In the genomic region with DNA sequence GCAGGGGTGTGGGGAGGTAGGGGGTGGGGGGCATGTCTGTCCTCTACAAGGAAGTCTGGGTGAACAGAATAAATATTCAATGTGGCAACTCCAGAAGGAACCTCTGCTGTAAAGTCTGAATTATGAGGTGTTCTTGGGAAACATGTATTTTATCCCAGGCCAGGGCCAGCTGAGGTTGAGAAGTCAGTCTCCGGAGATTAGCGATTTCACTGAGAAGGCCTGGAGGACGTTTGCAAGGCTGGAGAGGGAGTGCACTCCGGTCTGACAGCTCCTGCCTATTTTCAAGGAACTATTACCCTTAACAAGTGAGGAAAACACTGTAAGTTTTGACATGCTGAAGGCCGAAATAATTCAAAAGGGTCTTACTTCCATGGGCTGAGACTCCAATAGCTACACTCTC, we compare ENCODE assay signal across 17 mouse cellular contexts.
"Had no signal": no experiment of that assay in that cellular context is flagged by ENCODE, and none has a peak within 500 bp of the region (broad histone marks: within the 10 kb centered on the region; RNA-seq: fewer than 3 reads in every experiment).

No protein-coding gene starts in this region.

- H3K27me3 ChIP-seq: kidney, embryonic 15.5 days; liver, embryonic 15.5 days; neural tube, embryonic 15.5 days had no signal

- H3K27ac ChIP-seq: kidney, embryonic 15.5 days; left cerebral cortex, adult 2 months; liver, embryonic 15.5 days; midbrain, embryonic 10.5 days; neural tube, embryonic 15.5 days; stomach, postnatal 0 days had no signal

- H3K4me3 ChIP-seq: kidney, embryonic 15.5 days; left cerebral cortex, adult 2 months; liver, embryonic 15.5 days; midbrain, embryonic 10.5 days; myocyte; neural tube, embryonic 15.5 days had no signal

- H3K9ac ChIP-seq: kidney, embryonic 15.5 days; liver, embryonic 15.5 days; neural tube, embryonic 15.5 days had no signal

- H3K9me3 ChIP-seq: kidney, embryonic 15.5 days; liver, embryonic 15.5 days; midbrain, embryonic 10.5 days; neural tube, embryonic 15.5 days had no signal

- ATAC-seq: lung, postnatal 0 days had no signal

- H3K36me3 ChIP-seq: kidney, embryonic 15.5 days; liver, embryonic 15.5 days; midbrain, embryonic 10.5 days; neural tube, embryonic 15.5 days had no signal

- H3K4me2 ChIP-seq: kidney, embryonic 15.5 days; liver, embryonic 15.5 days; neural tube, embryonic 15.5 days had no signal

- DNase-seq: kidney, adult 18-20 months; kidney, postnatal 14 days; left cerebral cortex, postnatal 4 days; lung, adult 2 months; lung, postnatal 36 days; midbrain, embryonic 14.5 days; right cerebral cortex, adult 18-20 months; right cerebral cortex, postnatal 25 days; thymus, postnatal 4 days had no signal

- H3K4me1 ChIP-seq: kidney, embryonic 15.5 days; liver, embryonic 15.5 days; midbrain, embryonic 10.5 days; neural tube, embryonic 15.5 days had no signal
